In the genomic region with DNA sequence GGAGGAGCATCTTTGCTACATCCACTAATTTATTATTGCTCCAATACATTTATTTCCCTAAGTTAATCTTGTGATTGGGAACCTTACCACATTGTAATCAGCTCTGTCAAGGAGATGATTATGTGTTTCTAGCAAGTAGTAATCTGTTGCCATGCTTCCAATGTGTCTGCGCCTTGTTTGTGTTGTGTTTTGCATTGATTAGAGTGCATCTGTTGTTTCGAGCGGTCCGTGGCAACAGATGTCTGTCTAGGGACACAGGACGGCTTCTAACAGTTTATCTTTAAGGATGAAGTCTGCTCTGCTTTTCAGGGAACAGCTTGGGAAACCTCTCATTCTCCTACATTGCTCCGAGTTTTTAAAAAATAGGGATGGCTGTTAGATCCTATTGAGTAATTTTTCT, we compare ENCODE assay signal across 26 mouse cellular contexts. TPM values are rescaled to one million over a fixed set of nuclear protein-coding genes. Genes with fewer than 3 reads are reported as not detected.
DNase-seq lines count a peak whose midpoint lies in the region; ATAC-seq lines count a peak whose summit lies in the region.
"Had no signal": no experiment of that assay in that cellular context is flagged by ENCODE, and none has a peak within 500 bp of the region (broad histone marks: within the 10 kb centered on the region; RNA-seq: fewer than 3 reads in every experiment).

No protein-coding gene starts in this region.

- no peak for DNase-seq in forebrain, embryonic 10.5 days (ENCODE audit: extremely low spot score, low spot score)
- no peak for DNase-seq in midbrain, embryonic 11.5 days (ENCODE audit: low spot score, missing footprints)
- DNase-seq in hindbrain, embryonic 14.5 days (ENCODE audit: low spot score) = no peak
- no peak for DNase-seq in frontal cortex, postnatal 14 days (ENCODE audit: low spot score in 2 of 2)
- DNase-seq in spleen, postnatal 14 days (ENCODE audit: low spot score in 2 of 2) = no peak
- DNase-seq: adrenal gland, postnatal 10 days; cerebellum, adult 8-10 months; cerebellum, postnatal 36 days; gastrocnemius, postnatal 14 days; heart, adult 11 months; heart, postnatal 10 days; kidney, adult 11 months; kidney, postnatal 4 days; liver, embryonic 13.5 days; lung, embryonic 14.5 days; right cerebral cortex, postnatal 25 days; spleen, adult 18-20 months; thymus, postnatal 14 days had no signal

- H3K4me2 ChIP-seq in forebrain, embryonic 13.5 days = peak overlapping the region; percentile 20; the same call in 1 of the 2 replicates
- 0 out of 2 replicates have a peak overlapping the region, but pooled peaks have one; percentile 9 for H3K4me2 ChIP-seq in midbrain, embryonic 12.5 days (replicated peaks)
- H3K4me2 ChIP-seq in midbrain, embryonic 11.5 days = no peak overlapping the region
- H3K4me2 ChIP-seq in hindbrain, embryonic 14.5 days (replicated peaks) = peak overlapping the region; percentile 22
- H3K4me2 ChIP-seq in midbrain, embryonic 16.5 days (ENCODE audit: low read length) = peak overlapping the region; percentile 38
- H3K4me2 ChIP-seq: heart, embryonic 11.5 days; kidney, embryonic 15.5 days; liver, embryonic 13.5 days; lung, embryonic 14.5 days had no signal

- H3K36me3 ChIP-seq in forebrain, embryonic 13.5 days (ENCODE audit: poor library complexity, severe bottlenecking) = peaks cover 12% of the 10 kb centered on the region; the same call in 1 of the 2 replicates
- H3K36me3 ChIP-seq in forebrain, embryonic 10.5 days (replicated peaks) = peaks cover 2% of the 10 kb centered on the region; the same call in 1 of the 2 replicates
- peaks cover 4% of the 10 kb centered on the region for H3K36me3 ChIP-seq in midbrain, embryonic 12.5 days
- H3K36me3 ChIP-seq in midbrain, embryonic 11.5 days (ENCODE audit: control insufficient read depth, insufficient read depth, low read length) = no peaks in the 10 kb centered on the region
- peaks cover 21% of the 10 kb centered on the region for H3K36me3 ChIP-seq in hindbrain, embryonic 14.5 days (replicated peaks; ENCODE audit: control insufficient read depth, insufficient read depth)
- no peaks in the 10 kb centered on the region for H3K36me3 ChIP-seq in midbrain, embryonic 16.5 days (ENCODE audit: control insufficient read depth, insufficient read depth, low read length)
- H3K36me3 ChIP-seq: kidney, embryonic 15.5 days; liver, embryonic 13.5 days had no signal

- H3K9ac ChIP-seq in forebrain, embryonic 13.5 days = no peak overlapping the region
- H3K9ac ChIP-seq in midbrain, embryonic 12.5 days (replicated peaks) = no peak overlapping the region
- no peak overlapping the region for H3K9ac ChIP-seq in midbrain, embryonic 11.5 days (ENCODE audit: low read length)
- H3K9ac ChIP-seq in hindbrain, embryonic 14.5 days = no peak overlapping the region
- H3K9ac ChIP-seq in midbrain, embryonic 16.5 days (ENCODE audit: low read depth, low read length) = no peak overlapping the region
- H3K9ac ChIP-seq: kidney, embryonic 15.5 days; liver, embryonic 13.5 days; lung, embryonic 14.5 days had no signal

- no peak overlapping the region for H3K4me3 ChIP-seq in forebrain, embryonic 13.5 days
- H3K4me3 ChIP-seq in forebrain, embryonic 10.5 days = no peak overlapping the region
- H3K4me3 ChIP-seq in midbrain, embryonic 12.5 days = no peak overlapping the region
- no peak overlapping the region for H3K4me3 ChIP-seq in midbrain, embryonic 11.5 days (ENCODE audit: low read depth, low read length)
- no peak overlapping the region for H3K4me3 ChIP-seq in hindbrain, embryonic 14.5 days (replicated peaks; ENCODE audit: low read length)
- H3K4me3 ChIP-seq in midbrain, embryonic 16.5 days (ENCODE audit: low read depth, low read length) = no peak overlapping the region
- H3K4me3 ChIP-seq: kidney, embryonic 15.5 days; liver, embryonic 13.5 days; megakaryocyte, embryonic 14.5 days had no signal

- no peaks in the 10 kb centered on the region for H3K9me3 ChIP-seq in forebrain, embryonic 13.5 days (replicated peaks)
- no peaks in the 10 kb centered on the region for H3K9me3 ChIP-seq in forebrain, embryonic 10.5 days
- H3K9me3 ChIP-seq in midbrain, embryonic 12.5 days = no peaks in the 10 kb centered on the region
- no peaks in the 10 kb centered on the region for H3K9me3 ChIP-seq in midbrain, embryonic 11.5 days (ENCODE audit: control insufficient read depth, low read length)
- no peaks in the 10 kb centered on the region for H3K9me3 ChIP-seq in hindbrain, embryonic 14.5 days (ENCODE audit: control insufficient read depth, low read length)
- H3K9me3 ChIP-seq in midbrain, embryonic 16.5 days (replicated peaks; ENCODE audit: control insufficient read depth, low read length, poor library complexity, severe bottlenecking) = no peaks in the 10 kb centered on the region
- H3K9me3 ChIP-seq: kidney, embryonic 15.5 days; liver, embryonic 13.5 days; megakaryocyte, embryonic 14.5 days had no signal

- H3K4me1 ChIP-seq in forebrain, embryonic 13.5 days = peaks cover 62% of the 10 kb centered on the region
- H3K4me1 ChIP-seq in forebrain, embryonic 10.5 days = peaks cover 29% of the 10 kb centered on the region
- peaks cover 48% of the 10 kb centered on the region for H3K4me1 ChIP-seq in midbrain, embryonic 12.5 days
- peaks cover 15% of the 10 kb centered on the region for H3K4me1 ChIP-seq in midbrain, embryonic 11.5 days (ENCODE audit: control insufficient read depth, insufficient read depth, low read length)
- peaks cover 63% of the 10 kb centered on the region for H3K4me1 ChIP-seq in hindbrain, embryonic 14.5 days (replicated peaks; ENCODE audit: control insufficient read depth, insufficient read depth, low read length)
- H3K4me1 ChIP-seq in midbrain, embryonic 16.5 days (ENCODE audit: control insufficient read depth, insufficient read depth, low read length) = peaks cover 49% of the 10 kb centered on the region
- H3K4me1 ChIP-seq: kidney, embryonic 15.5 days; liver, embryonic 13.5 days had no signal

- WGBS in forebrain, embryonic 13.5 days = 64% methylated on average over 6 of the region's 6 CpGs
- WGBS in forebrain, embryonic 10.5 days = 86% methylated on average over 6 of the region's 6 CpGs
- 63% methylated on average over 6 of the region's 6 CpGs for WGBS in midbrain, embryonic 12.5 days
- 78% methylated on average over 6 of the region's 6 CpGs for WGBS in midbrain, embryonic 11.5 days
- 24% methylated on average over 6 of the region's 6 CpGs for WGBS in hindbrain, embryonic 14.5 days
- WGBS in midbrain, embryonic 16.5 days = 46% methylated on average over 6 of the region's 6 CpGs

- ATAC-seq in forebrain, embryonic 13.5 days = peak; percentile 42; the same call in 1 of the 2 replicates
- ATAC-seq in midbrain, embryonic 12.5 days (ENCODE audit: low FRiP score, low read depth) = no peak
- ATAC-seq in midbrain, embryonic 11.5 days (ENCODE audit: low FRiP score) = no peak
- no peak for ATAC-seq in hindbrain, embryonic 14.5 days (ENCODE audit: low FRiP score)
- ATAC-seq in midbrain, embryonic 16.5 days = no peak
- ATAC-seq: activated CD4-positive, CD25-positive, alpha-beta regulatory T cell, adult 4 months had no signal

- no peak overlapping the region for H3K27ac ChIP-seq in forebrain, embryonic 13.5 days
- no peak overlapping the region for H3K27ac ChIP-seq in forebrain, embryonic 10.5 days
- H3K27ac ChIP-seq in midbrain, embryonic 12.5 days (replicated peaks) = no peak overlapping the region
- H3K27ac ChIP-seq in midbrain, embryonic 11.5 days (ENCODE audit: low read depth, low read length) = no peak overlapping the region
- H3K27ac ChIP-seq in hindbrain, embryonic 14.5 days = no peak overlapping the region
- H3K27ac ChIP-seq in midbrain, embryonic 16.5 days (ENCODE audit: low read length) = no peak overlapping the region
- H3K27ac ChIP-seq: kidney, embryonic 15.5 days; liver, embryonic 13.5 days had no signal

- no peaks in the 10 kb centered on the region for H3K27me3 ChIP-seq in forebrain, embryonic 13.5 days
- H3K27me3 ChIP-seq in forebrain, embryonic 10.5 days (ENCODE audit: poor library complexity, severe bottlenecking) = peaks cover 50% of the 10 kb centered on the region
- peaks cover 55% of the 10 kb centered on the region for H3K27me3 ChIP-seq in midbrain, embryonic 12.5 days
- peaks cover 9% of the 10 kb centered on the region for H3K27me3 ChIP-seq in midbrain, embryonic 11.5 days (ENCODE audit: control insufficient read depth, insufficient read depth, low read length)
- H3K27me3 ChIP-seq in hindbrain, embryonic 14.5 days (ENCODE audit: control insufficient read depth, insufficient read depth, low read length) = no peaks in the 10 kb centered on the region
- no peaks in the 10 kb centered on the region for H3K27me3 ChIP-seq in midbrain, embryonic 16.5 days (ENCODE audit: control insufficient read depth, insufficient read depth, low read depth, low read length)

RNA-seq across cellular contexts. Expression of a gene that starts 7.9 kb away (rescaled TPM):
- 46.9 and 51.3 TPM in 2 replicates for polyA plus RNA-seq in forebrain, embryonic 13.5 days (2015; fragmentation: Nextera tagmentation; extraction: Ambion mirVana)
- 14.8 and 18.0 TPM in 2 replicates for polyA plus RNA-seq in forebrain, embryonic 10.5 days (2016; fragmentation: Nextera tagmentation; extraction: Ambion mirVana)
- 87.5 and 98.6 TPM in 2 replicates for polyA plus RNA-seq in midbrain, embryonic 12.5 days (2016; fragmentation: Nextera tagmentation; extraction: Ambion mirVana)
- polyA plus RNA-seq in midbrain, embryonic 11.5 days (2014; fragmentation: Nextera tagmentation; extraction: Ambion mirVana) = 38.8 and 43.1 TPM in 2 replicates
- 122 and 135 TPM in 2 replicates for polyA plus RNA-seq in hindbrain, embryonic 14.5 days (2014; fragmentation: Nextera tagmentation; extraction: Ambion mirVana)
- polyA plus RNA-seq in midbrain, embryonic 16.5 days (2015; fragmentation: Nextera tagmentation; extraction: Ambion mirVana) = 140 and 155 TPM in 2 replicates

RNA-seq across cellular contexts. Expression of a gene that starts 36.7 kb away (rescaled TPM):
- 3.0 and 3.1 TPM in 2 replicates for polyA plus RNA-seq in forebrain, embryonic 13.5 days (2015; fragmentation: Nextera tagmentation; extraction: Ambion mirVana)
- 35.2 and 37.7 TPM in 2 replicates for polyA plus RNA-seq in forebrain, embryonic 10.5 days (2016; fragmentation: Nextera tagmentation; extraction: Ambion mirVana)
- 5.5 and 5.6 TPM in 2 replicates for polyA plus RNA-seq in midbrain, embryonic 12.5 days (2016; fragmentation: Nextera tagmentation; extraction: Ambion mirVana)
- 10.1 and 13.0 TPM in 2 replicates for polyA plus RNA-seq in midbrain, embryonic 11.5 days (2014; fragmentation: Nextera tagmentation; extraction: Ambion mirVana)
- 1.3 and 2.5 TPM in 2 replicates for polyA plus RNA-seq in hindbrain, embryonic 14.5 days (2014; fragmentation: Nextera tagmentation; extraction: Ambion mirVana)
- 1.1 and 1.2 TPM in 2 replicates for polyA plus RNA-seq in midbrain, embryonic 16.5 days (2015; fragmentation: Nextera tagmentation; extraction: Ambion mirVana)
- polyA plus RNA-seq: activated CD4-positive, CD25-positive, alpha-beta regulatory T cell, adult 4 months; testis, adult 2 months had no signal
